Mouse (Mus musculus): ENCODE results near the gene Osbpl8.
"Not testable (repeated sequence)": the region's sequence is repeated elsewhere in the genome, so short reads cannot be mapped to it uniquely, and the experiment has no call there.

Osbpl8 gene

DNA sequence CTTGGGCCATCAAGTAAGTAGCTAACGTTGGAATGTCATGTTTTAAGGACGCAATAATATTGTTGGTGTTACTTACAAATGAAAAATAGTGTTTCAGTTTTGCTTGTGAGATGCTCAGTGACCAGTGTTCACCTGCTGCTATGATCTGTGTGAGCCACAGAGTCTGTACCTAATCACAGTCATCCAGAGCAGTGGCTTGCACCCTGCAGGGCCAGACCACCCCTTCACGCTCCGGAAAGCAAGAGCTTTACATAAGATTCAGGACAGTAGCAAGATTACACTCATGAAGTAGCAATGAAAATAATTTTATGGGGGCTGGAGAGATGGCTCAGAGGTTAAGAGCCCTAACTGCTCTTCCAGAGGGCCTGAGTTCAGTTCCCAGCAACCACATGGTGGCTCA lies 60.1 kb downstream of the Osbpl8 start:
- in situ Hi-C loops (cut with MboI; ENCODE audit: unreplicated experiment in 2 of 2): loop anchor here (5.0 to 25.0 kb wide), 6 partner anchors 50 to 740 kb away; no protein-coding TSS in a partner anchor

- in situ Hi-C loops (cut with MboI; ENCODE audit: unreplicated experiment in 2 of 2): loop anchor here in 1 of 2 experiments (5.0 to 10.0 kb wide), 3 partner anchors 52 to 738 kb away; no protein-coding TSS in a partner anchor
Measured at GRCm38 (mm10) chr10:111226508-111226907, 62.0 kb downstream of the Osbpl8 start.

DNA sequence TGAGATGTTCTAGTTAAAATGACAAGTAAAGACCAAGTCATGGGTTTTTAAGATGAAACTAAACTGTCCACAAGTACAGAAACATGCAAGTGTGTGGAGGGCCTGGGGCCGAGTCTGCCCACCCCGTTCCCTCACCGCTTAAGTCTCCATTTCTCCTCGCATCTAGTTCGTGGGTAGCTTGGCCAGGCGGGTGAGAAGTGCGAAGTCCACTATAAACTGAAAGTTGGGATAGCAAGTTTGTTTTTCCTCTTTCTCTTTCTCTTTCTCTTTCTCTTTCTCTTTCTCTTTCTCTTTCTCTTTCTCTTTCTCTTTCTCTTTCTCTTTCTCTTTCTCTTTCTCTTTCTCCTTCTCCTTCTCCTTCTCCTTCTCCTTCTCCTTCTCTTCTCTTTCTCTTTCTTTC lies 67.7 kb downstream of the Osbpl8 start:
- in situ Hi-C loops (cut with MboI; ENCODE audit: unreplicated experiment in 2 of 2): not testable (repeated sequence)

DNA sequence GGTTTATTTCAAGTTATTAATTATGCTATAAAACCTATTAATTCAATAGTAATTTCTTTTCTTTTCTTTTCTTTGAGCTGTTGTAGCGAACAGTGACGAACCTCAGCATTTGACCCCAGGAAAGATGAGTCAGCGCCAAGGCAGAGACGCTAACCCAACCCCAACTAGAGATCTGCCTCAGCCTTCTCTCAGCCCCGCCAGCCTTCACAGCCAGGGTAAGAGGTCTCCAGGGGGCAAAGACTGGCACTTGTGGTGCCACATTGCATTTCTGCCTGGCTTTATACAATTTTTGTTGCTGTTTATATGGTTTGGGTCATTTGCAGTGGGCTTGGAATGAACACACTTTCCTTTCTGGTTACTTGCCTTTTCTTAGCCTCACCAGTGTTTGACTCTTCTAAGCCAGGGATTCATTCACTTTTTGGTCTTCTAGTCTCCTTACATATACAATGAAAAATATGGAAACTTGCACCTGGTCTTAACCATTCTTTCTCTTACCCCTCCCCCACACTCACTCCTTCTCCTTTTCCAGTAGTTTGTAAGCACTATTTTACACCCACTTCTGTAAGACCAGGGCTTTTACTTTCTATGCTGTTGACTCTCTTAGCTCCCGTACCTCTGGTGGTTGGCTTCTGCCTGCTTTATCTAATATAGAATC lies 69.1 kb downstream of the Osbpl8 start:
- in situ Hi-C loops (cut with MboI; ENCODE audit: unreplicated experiment in 2 of 2): no loop called here

- in situ Hi-C loops (cut with MboI; ENCODE audit: unreplicated experiment in 2 of 2): no loop called here
Measured at GRCm38 (mm10) chr10:111234450-111235288, 70.1 kb downstream of the Osbpl8 start.

- in situ Hi-C loops (cut with MboI; ENCODE audit: unreplicated experiment in 2 of 2): no loop called here
Measured at GRCm38 (mm10) chr10:111235289-111235570, 70.7 kb downstream of the Osbpl8 start.

- in situ Hi-C loops (cut with MboI; ENCODE audit: unreplicated experiment in 2 of 2): no loop called here
Measured at GRCm38 (mm10) chr10:111237434-111237833, 72.9 kb downstream of the Osbpl8 start.

- in situ Hi-C loops (cut with MboI; ENCODE audit: unreplicated experiment in 2 of 2): no loop called here
Measured at GRCm38 (mm10) chr10:111242677-111243076, 78.1 kb downstream of the Osbpl8 start.

GRCm38 (mm10) chr10:111247609-111248008 lies 83.1 kb downstream of the Osbpl8 start:
- in situ Hi-C loops (cut with MboI; ENCODE audit: unreplicated experiment in 2 of 2): no loop called here

GRCm38 (mm10) chr10:111248177-111248576 lies 83.6 kb downstream of the Osbpl8 start:
- in situ Hi-C loops (cut with MboI; ENCODE audit: unreplicated experiment in 2 of 2): no loop called here

DNA sequence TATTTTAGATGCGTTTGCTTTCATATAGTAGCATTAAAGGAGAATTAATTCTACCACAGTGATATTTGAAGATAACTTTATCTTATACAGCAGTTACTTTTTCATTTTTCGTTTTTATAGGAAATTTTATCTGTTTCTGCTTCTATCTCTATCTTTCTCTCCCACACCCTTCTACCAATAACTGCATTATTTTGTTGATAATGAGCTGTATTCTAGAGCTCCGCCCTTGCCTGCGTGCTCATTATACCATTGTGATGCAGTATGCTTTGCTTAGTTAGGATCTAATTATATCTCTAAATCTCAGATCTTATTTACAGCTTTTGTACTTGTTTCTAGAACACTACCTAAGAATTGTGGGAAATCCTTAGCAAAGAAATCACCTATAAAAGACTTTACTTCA lies 85.6 kb downstream of the Osbpl8 start:
- in situ Hi-C loops (cut with MboI; ENCODE audit: unreplicated experiment in 2 of 2): loop anchor here in 1 of 2 experiments (25.0 kb wide), 1 partner anchor 463 kb away; no protein-coding TSS in a partner anchor

DNA sequence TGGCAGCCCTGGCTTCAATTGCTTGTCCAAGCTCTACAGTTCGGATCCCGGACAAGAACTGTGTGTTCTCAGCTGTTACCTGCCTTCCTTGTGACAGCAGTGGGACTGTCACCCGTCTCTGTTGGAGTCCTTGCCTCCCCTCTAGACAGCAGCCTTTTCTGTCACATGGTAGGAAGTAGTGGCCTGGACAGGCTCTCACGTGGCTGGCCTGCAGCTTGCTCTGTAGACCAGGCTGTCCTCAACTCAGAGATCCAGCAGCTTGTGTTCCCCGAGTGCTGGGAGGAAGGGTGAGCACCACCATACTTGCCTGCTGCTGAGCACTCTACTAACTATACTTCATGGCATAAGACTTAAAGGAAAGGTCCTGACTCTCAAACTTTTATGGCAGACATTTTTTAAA lies 87.1 kb downstream of the Osbpl8 start:
- in situ Hi-C loops (cut with MboI; ENCODE audit: unreplicated experiment in 2 of 2): loop anchor here in 1 of 2 experiments (25.0 kb wide), 1 partner anchor 464 kb away; no protein-coding TSS in a partner anchor

DNA sequence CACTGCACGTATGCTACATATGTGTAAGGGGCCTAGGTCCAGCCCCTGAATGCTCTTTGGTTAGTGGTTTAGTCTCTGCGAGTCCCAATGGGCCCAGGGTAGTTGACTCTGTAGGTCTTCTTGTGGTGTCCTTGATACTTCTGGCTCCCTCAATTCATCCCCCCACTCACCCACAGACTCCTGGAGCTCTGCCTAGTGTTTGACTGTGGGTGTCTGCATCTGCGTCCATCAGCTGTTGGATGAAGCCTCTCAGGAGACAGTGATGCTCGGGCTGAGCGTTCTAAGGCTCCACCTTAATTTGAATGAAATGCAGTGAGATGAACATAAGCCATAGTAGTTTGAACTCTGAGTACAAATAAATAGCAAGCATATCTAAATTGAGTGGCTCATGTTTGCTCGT lies 90.7 kb downstream of the Osbpl8 start:
- in situ Hi-C loops (cut with MboI; ENCODE audit: unreplicated experiment in 2 of 2): loop anchor here in 1 of 2 experiments (25.0 kb wide), 1 partner anchor 468 kb away; no protein-coding TSS in a partner anchor

DNA sequence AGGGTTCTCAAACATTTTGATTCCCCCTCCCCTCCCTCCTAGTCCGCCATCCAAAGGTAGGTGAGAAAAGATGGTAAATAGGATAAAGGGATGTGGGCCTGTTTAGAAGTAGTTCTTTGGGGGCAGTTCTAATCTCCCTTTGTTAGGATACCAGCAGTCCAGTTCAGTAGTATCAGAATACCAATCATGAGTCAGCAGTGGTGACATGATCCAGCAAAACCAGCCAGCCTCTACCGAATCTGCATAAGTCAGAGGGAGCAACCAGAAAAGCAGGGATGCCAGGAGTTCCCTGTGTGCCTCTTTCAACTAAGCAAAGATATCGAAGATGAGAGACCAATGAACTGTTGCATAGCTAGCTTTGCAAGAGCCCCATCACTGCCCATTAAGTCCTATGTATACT lies 91.6 kb downstream of the Osbpl8 start:
- in situ Hi-C loops (cut with MboI; ENCODE audit: unreplicated experiment in 2 of 2): loop anchor here in 1 of 2 experiments (25.0 kb wide), 1 partner anchor 469 kb away; no protein-coding TSS in a partner anchor

DNA sequence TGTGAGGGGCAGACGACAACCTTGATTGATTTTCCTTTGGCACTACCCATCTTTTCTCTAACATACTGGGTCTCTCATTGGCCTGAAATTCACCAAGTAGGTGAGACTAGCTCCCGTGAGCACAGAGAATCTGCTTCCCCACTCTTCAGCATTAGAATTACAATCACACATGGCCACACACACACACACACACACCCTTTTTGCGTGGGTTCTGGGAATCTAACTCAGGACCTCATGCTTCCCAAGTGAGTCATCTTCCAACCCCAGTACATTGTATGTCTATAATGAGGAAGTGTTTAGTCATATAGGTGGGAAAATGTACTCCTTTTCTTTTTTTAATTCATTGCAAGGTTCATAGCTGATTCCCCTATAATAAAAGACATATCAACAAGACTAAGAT lies 92.8 kb downstream of the Osbpl8 start:
- in situ Hi-C loops (cut with MboI; ENCODE audit: unreplicated experiment in 2 of 2): loop anchor here in 1 of 2 experiments (25.0 kb wide), 1 partner anchor 470 kb away; no protein-coding TSS in a partner anchor

DNA sequence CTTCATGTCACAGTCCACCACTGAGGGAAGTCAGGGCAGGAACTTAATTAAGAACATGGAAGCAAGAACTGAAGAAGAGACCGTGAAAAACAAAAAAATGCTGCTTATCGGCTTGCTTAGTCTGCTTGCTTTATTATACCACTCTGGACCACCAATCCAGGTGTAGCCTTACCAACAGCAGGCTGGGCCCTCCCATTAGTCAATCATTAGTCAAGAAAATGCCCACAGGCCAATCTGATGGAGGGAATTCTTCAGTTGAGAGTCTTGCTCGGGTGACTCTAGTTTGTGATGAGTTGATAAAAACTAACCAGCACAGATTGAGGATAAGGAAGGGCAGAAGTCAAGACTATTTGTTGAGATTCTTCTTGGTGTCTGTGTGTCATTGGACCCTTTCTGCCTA lies 93.7 kb downstream of the Osbpl8 start:
- in situ Hi-C loops (cut with MboI; ENCODE audit: unreplicated experiment in 2 of 2): loop anchor here in 1 of 2 experiments (25.0 kb wide), 1 partner anchor 471 kb away; no protein-coding TSS in a partner anchor

DNA sequence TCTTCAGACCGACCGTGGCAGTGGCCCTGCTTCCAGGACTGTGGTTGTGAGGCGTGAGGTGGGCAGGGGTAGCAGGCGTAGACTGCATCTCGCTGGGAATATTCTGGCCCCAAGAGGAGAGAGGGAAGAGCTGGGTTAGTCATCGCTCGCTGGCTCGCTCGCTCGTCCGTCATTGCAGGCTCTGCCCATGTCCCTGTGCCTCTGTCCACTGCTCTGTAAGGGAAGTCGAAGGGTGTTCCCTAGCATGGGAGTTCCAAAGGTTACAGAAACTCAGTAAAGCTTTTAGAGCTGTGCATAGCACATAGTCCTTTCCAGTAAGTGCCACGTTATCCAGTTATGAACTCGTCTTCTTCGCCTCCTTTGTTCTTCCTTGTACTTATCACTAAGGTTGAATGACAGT lies 107.1 kb downstream of the Osbpl8 start:
- in situ Hi-C loops (cut with MboI; ENCODE audit: unreplicated experiment in 2 of 2): loop anchor here in 1 of 2 experiments (25.0 kb wide), 1 partner anchor 484 kb away; no protein-coding TSS in a partner anchor

- in situ Hi-C loops (cut with MboI; ENCODE audit: unreplicated experiment in 2 of 2): loop anchor here in 1 of 2 experiments (25.0 kb wide), 1 partner anchor 486 kb away; no protein-coding TSS in a partner anchor
Measured at GRCm38 (mm10) chr10:111272905-111273304, 108.4 kb downstream of the Osbpl8 start.

GRCm38 (mm10) chr10:111273463-111274088 lies 109.0 kb downstream of the Osbpl8 start:
- in situ Hi-C loops (cut with MboI; ENCODE audit: unreplicated experiment in 2 of 2): loop anchor here in 1 of 2 experiments (25.0 kb wide), 1 partner anchor 486 kb away; no protein-coding TSS in a partner anchor

GRCm38 (mm10) chr10:111275822-111276221 lies 111.3 kb downstream of the Osbpl8 start:
- in situ Hi-C loops (cut with MboI; ENCODE audit: unreplicated experiment in 2 of 2): loop anchor here (5.0 kb wide), 1 partner anchor 169 kb away; no protein-coding TSS in a partner anchor

Measured in v-Abl transformed pro-B cells (cell line).